Mouse (Mus musculus): Measurements from ENCODE around the gene Fbxo10.
"Not testable (repeated sequence)": the region's sequence is repeated elsewhere in the genome, so short reads cannot be mapped to it uniquely, and the experiment has no call there.

Gene Fbxo10

DNA sequence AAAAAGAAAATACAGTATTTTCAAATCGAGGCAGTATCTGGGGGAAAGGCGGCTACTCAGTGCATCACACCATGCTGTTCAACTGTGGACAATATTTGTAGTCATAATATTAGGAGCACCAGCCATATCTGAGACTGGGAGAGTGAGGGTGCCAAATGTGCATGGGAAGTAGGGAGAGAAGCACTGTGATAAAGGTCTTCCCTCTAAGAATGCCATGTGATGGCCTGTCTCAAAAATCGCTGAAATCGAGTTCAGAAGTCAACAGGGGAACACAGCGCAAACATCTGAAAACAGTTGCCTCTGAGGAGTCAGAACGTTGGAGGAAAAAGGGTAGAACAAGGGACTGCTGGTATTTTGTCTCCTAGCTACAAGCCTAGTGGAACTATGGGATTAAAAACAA, 84.4 kb downstream of the Fbxo10 start:
- DNase-seq (ENCODE audit: low read depth, low spot score), result no peak

DNA sequence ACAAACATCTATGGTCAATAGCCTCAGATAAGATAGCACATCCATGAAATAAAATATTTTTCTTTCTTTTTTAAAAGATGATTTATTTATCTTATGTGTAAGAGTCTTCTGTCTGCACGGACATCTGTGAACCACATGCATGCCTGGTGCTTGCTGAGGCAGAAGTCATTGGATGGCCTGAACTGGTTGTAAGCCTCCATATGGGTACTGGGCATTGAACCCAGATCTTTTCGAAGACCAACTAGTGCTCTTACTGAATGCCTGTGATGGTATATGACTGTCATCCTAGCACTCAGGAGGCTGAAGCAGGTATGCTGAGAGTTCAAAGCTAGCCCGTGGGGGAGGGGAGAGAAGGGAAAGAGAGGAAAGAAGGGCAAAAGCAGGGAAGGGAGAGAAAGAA, 86.3 kb downstream of the Fbxo10 start:
- DNase-seq (ENCODE audit: low read depth, low spot score), result no peak

DNA sequence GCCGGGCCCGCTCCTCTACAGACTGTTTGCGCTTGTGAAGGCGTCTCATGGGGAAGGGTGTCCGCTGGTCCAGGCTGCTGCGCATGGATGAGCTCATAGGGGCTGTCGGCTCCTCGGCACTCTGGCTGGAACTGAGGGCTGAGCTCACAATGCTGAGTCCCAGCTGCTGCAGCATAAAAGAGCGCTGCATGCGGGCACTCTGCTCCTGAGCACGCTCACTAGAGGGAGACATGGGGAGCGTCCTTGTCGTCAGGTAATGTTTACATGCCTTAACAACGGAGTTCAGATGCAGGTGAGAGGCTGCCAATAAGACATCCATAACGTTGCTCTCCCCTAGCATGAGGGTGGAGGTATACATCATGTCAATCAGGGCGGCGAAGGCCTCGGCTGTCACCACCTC, 89.6 kb downstream of the Fbxo10 start:
- DNase-seq (ENCODE audit: low read depth, low spot score), result no peak

GRCm38 (mm10) chr4:44993847-44994246, 90.6 kb downstream of the Fbxo10 start:
- no peak for DNase-seq (ENCODE audit: low read depth, low spot score)

GRCm38 (mm10) chr4:44993179-44993578, 91.2 kb downstream of the Fbxo10 start:
- DNase-seq (ENCODE audit: low read depth, low spot score), result not testable (repeated sequence)

DNA sequence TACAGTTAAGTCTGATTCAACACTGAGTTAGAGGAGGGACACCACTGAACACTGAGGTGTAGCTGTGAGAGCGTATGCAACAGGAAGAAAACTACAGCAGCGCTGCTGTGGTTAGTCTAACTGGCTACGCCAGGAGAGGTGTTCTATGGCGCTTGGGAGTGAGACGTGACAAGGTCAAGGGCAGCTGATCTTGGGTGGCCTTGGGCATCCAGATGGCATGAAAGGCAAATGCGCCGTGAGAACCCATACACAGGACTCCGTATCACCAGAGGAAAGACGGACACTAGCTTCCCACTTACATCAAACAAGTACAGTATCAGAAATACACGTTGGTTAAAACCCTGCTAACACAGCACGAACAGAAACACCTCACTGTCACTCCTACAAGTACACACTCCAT, 92.1 kb downstream of the Fbxo10 start:
- DNase-seq (ENCODE audit: low read depth, low spot score), result not testable (repeated sequence)

- DNase-seq (ENCODE audit: low read depth, low spot score), result no peak
Measured at GRCm38 (mm10) chr4:44990560-44990959, 93.8 kb downstream of the Fbxo10 start.

Data from CD4-positive helper T cell, adult 2 months (primary cell).